Mouse (Mus musculus): Measurements from ENCODE around the gene Mettl1.

The Mettl1 gene

GRCm38 (mm10) chr10:127085052-127085451, 43.8 kb downstream of the Mettl1 start:
- DNase-seq (ENCODE audit: low spot score in 2 of 2) = no peak

- no peak for DNase-seq (ENCODE audit: low spot score in 2 of 2)
Measured at GRCm38 (mm10) chr10:127085633-127086032, 44.4 kb downstream of the Mettl1 start.

DNA sequence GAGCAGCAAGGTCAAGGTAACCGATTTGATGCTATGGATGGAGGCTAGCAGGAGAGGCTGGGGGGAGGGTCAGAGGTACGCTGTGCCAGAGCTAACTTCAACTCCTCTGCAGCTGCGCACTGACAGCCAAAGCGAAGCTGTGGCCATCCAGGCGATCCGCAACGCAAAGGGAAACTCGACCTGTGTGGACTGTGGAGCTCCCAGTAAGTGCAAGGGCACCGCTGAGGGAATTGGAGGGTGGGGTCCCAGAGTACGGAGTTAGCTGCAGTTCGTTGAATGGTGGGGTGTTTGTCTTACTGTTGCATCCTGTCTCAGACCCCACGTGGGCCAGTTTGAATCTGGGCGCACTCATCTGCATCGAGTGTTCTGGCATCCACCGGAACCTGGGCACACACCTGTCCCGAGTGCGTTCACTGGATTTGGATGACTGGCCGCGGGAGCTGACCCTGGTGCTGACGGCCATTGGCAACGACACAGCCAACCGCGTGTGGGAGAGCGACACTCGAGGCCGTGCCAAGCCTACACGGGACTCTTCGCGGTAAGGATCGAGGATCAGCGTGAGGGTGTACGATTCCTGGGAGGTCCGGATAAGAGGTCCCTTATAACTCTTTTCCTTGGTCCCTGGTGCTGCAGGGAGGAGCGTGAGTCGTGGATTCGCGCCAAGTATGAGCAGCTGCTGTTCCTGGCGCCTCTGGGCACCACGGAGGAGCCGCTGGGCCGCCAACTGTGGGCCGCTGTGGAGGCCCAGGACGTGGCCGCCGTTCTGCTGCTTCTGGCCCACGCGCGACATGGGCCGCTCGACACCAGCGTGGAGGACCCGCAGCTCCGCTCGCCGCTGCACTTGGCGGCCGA, 49.6 kb downstream of the Mettl1 start:
- DNase-seq (ENCODE audit: low spot score in 2 of 2) = no peak

DNA sequence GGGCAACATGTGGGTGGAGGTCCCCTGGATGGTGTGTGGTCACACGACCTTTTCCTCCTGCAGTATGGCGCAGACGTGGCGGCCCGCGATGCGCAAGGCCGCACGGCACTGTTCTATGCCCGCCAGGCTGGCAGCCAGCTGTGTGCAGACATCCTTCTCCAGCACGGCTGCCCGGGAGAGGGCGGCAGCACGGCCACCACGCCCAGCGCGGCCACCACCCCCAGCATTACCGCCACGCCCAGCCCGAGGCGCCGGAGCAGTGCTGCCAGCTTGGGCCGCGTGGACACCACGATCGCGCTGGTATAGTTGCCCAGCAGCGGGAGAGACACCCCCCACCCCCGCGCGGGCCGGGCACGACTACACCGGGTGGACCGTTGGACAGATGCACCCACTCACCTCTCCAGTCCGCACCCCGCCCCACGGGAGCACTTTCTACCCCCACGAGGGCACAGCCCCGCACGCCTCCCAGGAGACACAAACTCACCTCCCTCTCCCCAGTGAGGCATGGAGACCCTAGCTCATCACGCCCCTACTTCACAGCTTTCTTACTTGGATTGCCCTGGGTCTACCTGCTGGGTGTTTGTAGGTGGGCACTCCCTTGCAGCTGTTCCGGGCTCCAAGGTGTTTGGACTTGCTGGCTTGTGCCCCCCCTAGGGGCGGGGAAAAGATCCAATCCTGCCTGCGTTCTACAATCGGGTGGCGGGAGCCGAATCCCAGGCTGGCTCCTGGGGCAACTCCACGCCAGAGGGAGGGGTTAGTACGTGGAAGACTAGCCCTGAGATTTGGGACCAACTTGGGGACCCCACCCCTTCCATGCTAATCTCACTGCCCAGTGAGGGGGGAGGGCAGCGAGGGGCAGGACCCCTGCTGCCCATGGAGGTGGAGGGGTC, 50.5 kb downstream of the Mettl1 start:
- no peak for DNase-seq (ENCODE audit: low spot score in 2 of 2)

GRCm38 (mm10) chr10:127092742-127093141, 51.5 kb downstream of the Mettl1 start:
- DNase-seq (ENCODE audit: low spot score in 2 of 2) = no peak

DNA sequence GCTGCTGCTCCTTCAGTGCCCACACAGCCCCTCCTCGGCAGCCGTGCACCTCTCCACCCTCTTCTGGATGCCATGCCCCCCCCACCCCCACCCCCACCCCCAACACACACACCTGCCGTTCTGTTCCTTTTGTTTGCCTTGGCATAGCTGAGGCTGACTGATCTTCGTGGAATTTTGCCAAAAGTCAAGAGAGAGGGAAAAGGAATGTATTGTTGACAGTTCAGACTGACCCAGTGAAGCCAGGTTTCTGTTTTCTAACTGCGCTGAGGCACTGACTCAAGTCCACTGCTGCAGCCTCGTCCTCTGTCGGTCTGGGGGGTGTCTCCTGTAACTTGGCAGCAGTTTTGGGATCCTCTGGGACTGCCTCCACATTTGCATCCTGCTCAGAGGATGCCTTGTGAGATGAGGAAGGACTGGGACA, 53.2 kb downstream of the Mettl1 start:
- no peak for DNase-seq (ENCODE audit: low spot score in 2 of 2)
